Mouse (Mus musculus): ENCODE measurements at regions not wholly inside any gene's neighbourhood (a gene's known extent, or its start where the extent isn't known, plus 50 kb on each side); places are given as distances from the start of the nearest gene placed in this dataset.

DNA sequence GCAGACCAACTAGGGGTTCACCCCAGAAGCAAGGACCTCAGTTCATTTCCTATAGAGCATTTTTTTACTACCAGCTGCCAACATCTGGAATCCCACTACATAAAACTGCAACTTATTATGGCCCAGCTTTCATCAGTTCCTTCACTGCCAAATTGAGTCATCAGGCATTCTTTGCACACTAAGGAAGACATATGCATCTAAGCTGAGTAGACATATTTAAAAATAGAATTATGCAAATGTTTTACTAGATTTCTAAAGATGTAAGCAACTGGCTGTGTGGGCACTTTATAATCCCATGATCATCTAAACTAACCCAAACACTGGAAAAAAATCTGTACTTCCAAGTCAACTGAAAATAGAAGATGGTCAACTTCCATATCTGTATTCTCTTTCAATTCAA lies 415.9 kb upstream of the Rarb start:
- DNase-seq = no peak

DNA sequence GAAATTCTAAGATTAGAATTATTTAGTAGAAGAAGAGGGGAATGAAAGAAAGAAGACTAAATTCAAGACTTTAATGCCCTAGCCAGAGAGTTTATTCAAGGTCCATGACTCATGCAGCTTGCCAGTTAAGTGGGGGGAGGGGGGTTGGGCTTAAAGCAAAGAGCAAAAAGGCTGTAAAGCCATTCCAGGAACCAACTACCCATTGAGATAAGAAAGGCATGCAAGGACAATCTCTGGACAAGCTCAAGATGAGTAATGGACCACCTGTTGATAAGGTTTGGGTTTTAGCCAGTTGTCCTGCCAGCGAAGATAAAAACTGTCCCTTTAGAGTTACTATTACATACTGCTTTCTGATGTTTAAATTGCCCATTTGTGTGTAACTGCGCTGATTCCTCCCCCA lies 392.5 kb upstream of the Rarb start:
- DNase-seq = no peak

DNA sequence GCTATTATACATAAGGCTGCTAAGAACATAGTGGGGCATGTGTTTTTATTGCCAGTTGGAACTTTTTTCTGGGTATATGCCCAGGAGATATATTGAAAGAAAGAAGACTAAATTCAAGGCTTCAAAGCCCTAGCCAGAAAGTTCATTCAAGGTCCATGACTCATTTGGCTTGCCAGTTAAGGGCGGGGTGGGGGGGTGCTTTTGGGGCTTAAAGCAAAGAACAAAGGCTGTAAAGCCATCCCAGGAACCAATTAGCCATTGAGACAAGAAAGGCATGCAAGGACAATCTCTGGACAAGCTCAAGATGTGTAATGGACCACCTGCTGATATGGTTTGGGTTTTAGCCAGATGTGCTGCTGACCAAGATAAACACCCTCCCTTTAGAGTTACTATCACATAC lies 386.7 kb upstream of the Rarb start:
- DNase-seq = no peak

DNA sequence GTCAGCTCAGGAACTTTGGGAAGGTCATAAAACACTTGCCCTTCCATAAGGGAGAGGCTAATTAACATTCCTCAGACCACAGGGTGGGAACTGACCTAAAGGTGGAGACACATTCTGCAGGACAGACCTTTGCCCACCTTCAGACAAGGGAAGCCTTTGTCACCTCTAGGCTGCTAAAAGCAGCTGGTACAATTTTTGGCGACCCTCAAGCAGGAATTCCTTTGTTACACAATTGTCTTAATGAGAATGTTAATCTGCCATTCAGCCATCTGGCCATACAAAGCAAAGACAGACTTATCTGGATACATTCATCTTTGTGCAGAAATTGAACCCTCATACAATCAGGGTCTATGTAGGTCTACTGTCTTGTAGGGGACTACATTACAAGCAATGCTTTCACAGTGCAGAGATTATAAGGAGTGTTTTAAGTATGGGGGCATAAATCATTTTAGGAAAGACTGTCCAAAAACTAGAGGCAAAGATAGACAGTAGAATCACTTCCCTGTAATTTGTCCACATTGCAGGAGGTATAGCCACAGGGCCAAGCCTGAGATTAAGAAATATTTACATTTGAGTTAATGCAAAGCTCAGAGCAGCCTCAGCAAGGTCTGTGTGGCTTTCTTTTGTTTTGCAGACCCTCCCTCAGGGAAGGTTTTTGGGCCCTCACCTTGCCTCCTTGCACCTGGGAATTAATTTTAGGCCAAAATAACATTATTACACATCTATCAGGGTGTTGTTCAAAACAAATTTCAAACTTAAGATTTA lies 384.5 kb upstream of the Rarb start:
- no peak for DNase-seq

DNA sequence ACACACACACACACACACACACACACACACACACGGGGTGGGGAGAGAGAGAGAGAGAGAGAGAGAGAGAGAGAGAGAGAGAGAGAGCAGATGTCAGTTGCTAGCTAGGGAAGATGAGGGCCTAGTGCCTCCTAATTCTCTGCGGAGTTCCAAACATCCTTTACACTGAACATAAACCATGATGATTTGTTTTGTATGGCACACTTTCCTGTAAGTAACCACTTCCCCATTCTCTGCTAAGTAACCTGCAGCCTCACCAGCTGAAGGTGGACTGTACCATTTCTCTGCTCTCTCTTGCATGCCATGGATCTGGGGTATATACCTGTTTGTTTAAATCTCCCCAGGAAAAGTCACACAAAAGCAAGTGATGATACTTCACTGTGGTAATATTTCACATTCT lies 374.0 kb upstream of the Rarb start:
- no peak for DNase-seq

DNA sequence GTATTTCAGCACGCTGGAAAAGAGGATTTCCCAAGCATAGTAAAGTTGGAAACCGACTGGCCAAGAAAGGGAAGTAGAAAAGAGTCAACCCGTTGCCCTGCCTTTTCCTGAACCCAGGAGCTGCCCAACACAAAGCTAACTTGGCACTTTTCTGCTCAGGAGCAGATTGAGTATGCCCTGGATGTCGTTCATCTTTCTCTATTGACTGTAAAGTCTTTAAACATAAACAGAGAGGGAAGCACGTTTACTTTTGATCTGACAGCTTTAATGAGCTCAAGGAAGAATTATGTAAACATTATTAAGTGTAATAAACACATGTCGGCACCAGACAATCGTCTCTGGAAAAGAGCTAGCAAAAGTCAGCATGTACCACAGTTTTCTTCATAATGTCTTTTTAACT lies 354.3 kb upstream of the Rarb start:
- DNase-seq = no peak

DNA sequence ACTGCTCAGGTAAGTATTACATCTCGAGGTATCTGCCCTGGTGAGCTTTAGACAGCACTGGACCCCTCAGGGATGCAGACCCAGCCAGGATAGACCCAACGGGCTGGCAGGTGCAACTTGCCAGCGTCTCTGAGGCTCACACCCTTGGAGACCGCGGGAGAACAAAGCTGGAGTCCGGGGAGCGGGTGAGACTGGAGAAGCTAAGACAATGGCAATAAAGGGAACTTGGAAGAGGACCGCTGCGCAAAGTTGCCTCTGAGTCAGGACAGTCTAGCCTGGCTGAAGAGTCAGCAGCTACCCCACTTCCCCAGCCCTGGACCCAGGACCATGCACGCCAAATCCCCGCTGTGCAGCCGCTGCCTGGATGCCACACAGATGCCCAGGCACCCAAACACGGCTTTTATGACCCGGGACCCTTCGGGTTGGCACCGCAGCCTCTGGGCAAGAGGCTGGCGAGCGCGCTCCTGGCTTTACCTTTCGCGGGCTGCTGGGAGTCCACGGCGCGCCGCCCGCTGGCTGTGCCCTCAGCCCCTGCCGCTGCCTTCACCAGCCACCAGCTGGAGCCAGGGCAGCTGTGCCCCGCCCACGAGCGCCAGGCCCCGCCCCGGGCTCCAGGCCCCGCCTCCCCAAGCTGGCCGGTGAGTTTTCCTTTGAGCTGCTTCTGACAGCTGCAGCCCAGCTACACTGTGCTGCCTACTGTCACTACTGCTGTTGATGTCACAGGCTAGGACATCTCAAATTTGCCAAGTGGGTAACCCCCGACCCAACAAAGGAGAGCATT lies 353.6 kb upstream of the Rarb start:
- DNase-seq = peak; percentile 60

DNA sequence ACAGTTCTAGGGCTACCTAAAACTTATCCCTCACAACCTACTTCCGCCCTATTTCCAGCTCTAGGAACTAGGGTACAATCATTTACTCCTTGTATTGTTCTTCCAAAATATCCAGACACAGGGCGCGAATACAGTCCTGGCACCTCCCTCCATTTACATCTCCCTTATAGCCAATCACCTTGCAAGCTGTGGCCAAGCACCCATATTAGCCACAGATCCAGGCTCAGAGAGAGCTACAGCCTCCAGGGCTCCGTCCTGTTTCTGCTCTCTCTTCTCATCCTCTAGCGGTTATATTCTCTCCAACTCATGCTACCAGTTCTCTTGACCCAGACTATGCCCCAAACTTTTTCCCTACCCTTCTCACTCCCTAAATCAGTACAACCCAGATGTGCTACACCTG lies 352.9 kb upstream of the Rarb start:
- no peak for DNase-seq

DNA sequence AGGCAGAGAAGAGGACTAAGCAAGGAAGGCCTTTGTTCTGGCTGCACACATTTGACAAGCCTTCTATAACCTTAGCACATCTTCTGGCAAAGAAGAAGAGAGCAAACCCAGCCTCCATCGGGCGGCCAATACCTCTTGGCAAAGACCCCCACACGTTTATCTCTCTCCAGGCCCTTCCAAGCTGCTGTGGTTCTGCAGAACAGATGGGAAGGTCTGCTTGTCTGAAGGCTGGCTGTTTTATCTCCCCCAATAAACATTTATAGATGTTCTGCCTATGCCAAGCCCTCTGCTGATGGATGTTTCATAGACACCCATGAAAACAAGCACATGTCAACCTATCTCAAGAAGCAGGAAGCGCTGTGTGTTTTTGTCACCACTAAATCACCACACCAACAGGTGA lies 339.4 kb upstream of the Rarb start:
- DNase-seq = no peak

DNA sequence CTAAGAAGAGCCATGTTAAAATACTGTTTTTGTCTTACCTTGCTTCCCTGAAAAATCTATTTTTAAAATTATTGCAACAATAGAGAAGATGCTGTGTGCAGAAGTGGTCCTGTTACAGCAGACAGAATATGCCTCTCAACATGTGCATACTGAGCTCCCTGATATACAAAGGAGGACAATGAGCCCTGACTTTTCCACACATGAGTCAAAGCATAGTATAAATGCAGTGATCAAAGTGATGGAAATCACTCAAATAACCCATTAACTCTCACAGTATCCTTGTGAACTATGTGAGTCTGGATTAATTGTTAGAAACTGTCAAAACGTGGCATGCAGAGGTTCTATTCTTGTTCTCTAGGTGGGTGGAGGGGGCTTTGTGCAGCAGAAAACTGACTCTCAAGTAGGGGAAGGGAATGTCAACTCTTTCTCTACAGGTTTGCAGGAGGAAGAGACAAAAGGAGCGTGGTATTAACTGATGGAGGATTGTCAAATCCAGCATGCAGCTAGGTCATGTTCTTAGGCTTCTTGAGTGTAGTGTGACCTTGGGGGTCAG lies 337.5 kb upstream of the Rarb start:
- no peak for DNase-seq

DNA sequence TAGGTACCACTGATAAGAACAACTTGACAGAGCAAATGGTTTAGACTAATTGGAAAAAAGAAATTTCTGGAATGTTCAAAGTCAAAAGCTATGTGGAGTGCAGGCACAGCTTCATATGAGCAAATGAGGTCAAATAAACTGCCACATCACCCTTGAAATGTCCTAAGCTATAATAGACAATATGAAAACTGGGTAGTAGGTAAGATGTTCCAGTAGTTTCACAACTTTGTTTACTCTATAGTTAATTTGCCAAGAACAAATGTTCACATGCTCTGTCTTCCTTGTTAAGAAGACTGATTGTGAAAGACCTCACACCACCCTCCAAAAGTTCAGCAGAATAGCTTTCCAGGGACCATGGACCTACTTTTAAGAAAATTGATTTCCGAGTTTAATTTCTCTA lies 301.7 kb upstream of the Rarb start:
- no peak for DNase-seq

DNA sequence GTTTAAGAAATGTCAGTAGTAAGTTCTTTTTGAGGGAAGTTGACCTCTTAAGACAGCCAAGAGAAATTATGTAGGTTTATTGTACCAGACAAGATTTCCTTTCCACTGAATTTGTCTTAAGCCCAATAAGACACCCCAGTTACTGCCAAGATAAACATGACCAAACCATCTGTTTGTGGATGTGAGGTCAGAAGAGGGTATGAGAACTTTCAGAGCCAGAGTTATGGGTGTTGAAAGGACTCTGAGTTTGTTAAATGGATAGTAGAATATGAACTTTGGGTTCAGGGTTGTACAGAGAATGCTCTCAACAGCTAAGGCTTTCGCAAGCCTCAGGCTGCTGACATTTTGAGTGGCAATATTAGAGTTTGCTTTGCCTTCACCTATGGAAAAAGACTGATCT lies 287.7 kb upstream of the Rarb start:
- no peak for DNase-seq

DNA sequence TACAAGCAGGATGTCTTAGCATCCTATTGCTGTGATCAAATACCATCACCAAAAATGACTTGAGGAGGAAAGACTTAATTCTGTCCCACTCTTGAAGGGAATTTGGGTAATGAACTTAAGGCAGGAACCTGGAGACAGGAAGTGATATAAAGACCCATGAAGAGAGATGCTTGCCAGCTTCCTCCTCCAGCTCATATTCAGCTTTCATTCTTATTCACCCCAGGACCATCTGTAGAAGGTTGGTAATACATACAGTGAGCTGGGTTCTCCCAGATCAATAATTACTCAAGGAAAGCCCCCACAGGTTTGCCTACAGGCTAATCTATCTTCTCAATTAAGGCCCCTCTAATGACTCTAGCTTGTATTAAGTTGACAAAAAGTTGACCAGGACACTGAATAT lies 283.5 kb upstream of the Rarb start:
- no peak for DNase-seq

DNA sequence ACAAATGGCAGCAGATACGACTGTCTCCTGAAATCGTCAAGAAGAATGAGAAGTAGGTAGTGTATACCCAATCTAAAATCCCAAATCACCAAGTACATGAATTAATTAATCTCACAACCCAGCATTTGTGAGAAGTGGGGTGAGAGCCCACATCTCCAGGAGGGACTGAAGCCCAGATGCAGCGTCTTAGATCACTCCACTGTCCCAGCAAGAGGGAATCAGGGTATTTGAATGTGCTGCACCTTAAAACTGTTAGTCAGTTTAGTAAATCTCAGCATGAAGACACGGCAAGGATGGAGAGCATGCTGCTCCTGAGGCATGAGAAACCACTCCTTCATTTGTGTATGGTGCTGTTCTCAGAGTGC lies 271.6 kb upstream of the Rarb start:
- no peak for DNase-seq

DNA sequence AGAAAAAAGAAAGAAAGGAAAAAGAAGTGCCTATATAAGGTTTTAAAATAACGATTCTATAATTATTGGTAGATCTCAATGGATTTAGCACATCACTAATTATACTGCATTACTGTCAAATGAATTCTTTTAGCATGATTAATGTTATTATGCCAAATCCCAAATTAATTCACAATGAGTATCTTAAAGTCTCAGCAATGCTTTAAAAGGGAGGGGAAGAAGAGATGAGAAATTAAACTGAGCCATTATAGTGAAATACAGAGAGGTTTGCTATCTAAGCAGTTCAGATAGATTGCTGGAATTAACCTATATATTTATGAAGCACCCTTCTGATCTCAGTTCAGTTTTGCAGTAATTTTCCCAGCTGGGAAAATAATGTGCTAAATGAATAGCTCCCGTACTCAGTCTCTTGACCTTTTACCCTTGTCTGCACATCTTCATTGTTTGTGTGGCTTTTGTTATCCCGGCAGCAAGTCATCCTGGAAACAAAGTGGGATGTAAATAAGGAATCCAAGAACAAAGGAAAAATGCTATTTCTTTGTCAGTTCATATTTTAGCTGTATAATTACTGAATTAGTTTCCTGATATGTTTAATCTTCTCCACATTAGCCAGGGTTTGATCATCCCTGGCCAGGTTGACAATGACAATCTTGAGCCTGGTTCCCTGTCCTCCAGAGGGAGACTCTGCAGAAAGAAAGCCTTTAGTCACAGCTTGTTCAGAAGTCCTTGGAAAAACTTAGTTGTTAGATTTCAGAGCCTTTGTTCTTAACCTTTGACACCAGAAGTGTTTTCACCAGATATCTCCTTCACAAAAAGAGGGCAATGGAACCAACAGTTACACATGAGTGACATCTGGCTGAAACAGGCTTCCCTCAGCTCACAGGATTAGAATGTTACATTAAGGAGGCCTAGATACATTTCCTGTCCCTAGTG lies 270.9 kb upstream of the Rarb start:
- no peak for DNase-seq

DNA sequence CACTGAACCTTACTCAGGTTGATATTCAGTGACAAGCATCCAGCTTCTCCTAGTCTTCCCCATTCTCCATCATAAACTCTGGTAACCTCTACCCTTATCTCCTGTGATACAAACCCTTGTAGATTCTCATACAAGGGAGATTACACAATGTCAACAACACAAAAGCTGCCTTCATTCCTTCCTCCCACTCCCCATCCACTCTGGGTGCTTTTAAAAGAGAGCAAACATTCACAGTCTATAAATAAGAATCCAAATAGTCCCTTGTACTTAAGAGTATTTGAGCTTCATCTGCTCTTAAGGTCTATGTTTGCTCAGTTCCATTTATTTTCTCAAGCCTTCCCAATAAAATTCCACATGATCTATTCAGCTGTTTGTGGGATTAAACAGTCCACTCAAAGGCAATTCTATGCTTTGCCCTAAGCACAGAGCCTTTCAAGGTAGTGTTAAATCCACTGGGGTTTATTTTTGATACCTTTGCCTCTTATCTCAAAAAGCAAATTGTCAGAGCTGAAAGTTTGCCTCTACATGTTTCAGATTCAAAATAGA lies 270.2 kb upstream of the Rarb start:
- DNase-seq = no peak

DNA sequence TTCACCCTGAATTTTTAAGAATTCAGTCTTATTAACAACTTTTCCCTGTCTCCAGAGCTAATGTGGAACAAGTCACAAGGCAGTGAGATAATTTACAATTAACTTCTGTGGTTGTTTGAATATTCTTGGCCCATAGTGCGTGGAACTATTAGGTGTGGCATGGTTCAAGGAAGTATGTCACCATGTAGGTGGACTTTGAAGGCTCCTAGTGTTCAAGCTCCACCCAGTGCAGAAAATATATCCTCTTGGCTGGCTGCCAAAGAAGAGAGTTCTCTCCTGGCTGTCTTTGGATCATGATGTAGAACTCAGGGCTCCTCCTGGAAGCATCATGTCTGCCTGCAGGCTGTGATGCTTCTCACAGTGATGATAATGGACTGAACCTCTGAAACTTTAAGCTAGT lies 268.9 kb upstream of the Rarb start:
- DNase-seq = no peak

DNA sequence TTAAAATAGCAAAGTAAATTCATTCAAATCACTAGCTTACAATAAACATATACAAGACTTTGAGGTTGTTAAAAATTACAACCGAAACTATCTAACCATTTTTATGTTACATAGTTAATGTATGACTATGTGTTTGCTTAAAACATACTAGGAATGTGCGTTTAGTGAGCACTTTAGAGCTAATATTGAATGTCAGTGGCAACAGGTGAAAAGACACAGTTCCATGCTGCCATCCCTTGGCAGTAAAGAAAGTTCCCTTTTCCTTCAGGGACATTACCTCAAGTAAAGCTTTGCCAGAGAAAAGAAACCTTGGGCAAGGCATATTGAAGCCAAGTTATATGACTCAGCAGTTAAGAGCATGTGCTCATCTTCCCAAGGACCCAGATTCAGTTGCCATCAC lies 265.0 kb upstream of the Rarb start:
- DNase-seq = no peak

DNA sequence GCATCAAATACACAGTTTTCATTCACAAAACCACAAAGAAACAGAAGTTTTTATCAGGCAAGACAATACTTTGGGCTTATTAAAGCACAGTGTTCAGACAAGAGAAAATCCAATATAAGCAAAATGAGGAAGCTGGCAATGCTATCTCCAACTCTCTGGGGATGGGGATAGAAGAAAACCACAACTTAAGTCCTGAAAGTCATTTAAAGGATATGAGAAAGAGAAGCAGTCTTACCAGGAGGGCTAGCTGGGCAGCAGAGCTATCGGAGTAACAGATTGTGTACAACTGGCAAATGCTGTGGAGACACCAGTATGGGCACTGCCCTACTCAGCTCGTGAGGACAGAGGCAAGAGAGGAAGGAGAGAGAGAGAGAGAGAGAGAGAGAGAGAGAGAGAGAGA lies 262.9 kb upstream of the Rarb start:
- no peak for DNase-seq

DNA sequence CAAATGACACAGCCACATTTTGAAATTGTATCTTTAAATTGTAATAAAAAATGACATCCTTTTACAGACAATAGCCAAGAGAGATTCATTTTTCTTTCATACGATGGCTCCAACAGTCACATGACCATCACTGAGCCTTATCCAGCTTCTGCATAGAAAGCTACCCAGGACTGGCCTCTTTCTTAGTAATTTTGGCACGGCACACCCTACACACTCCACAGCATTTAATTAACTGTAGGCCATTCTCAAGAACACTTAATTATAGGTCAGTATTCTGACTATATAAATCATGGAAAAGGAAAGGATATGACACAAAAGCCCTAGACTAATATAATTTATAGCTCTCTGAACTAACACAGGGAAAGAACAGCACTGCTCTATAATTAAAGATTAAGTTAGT lies 260.6 kb upstream of the Rarb start:
- no peak for DNase-seq

DNA sequence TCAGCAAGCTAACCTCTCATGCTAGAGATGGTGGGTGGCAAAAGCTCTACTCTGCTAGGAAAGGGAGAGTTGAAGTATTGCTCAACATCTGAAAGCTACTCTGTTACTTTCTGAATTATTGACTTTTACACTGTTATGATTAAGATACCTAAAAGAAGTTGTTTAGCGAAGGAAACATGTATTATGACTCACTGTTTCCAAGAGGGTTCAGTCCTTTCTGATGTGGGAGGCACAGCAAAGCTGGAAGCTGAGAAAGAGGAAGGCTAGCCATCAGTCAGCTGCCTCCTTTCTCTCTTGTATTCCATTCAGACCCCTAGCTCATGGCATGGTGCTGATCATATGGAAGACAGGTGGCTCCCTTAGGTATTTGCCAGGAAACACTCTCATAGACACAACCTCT lies 242.4 kb upstream of the Rarb start:
- no peak for DNase-seq

DNA sequence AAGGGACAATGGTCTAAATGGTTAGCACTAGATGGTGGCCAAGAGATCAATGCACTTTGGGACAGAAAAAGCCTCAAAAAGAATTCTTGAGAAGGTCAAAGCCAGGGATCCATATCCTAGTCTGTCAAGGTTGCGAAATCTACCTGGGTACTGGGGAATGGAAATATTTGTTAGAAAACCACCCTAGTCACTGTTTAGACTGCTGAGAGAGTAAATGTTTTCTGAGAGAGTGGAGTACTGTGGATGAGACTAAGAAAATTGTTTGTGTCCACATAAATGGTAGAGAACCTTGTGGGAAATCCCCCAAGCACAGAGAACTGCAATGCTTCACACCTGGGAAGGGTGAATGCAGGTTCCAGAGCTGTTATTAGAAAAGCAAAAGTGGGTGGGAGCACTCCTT lies 239.5 kb upstream of the Rarb start:
- DNase-seq = no peak

DNA sequence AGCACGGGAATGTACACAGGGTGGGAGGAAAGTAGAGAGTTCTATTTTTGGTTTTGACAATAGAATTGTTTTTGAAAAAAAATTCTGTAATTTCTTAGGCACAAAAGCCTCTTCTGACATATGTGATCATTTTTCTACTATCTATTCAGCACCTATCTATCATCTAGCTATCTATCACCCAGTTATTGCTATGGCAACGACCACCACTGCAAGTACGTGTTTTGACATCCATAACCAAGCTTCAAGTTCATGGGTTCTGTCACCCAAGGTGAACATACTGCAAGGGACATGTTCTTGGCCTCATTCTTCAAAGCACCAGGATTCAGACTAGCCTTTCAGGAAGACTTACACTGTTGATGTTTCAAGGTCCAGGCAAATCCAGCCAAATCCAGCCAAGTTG lies 238.4 kb upstream of the Rarb start:
- no peak for DNase-seq
